Mouse (Mus musculus) forebrain, postnatal 0 days (tissue): ENCODE measurements around the gene Ak2. TPM values are rescaled to one million over a fixed set of nuclear protein-coding genes. Genes with fewer than 3 reads are reported as not detected.

Experiments used
- ATAC-seq: fragments of 200-750 bp; cut with Nextera tagmentation; 2 replicates; pipeline ENCODE4 v1.8.0; 2017; ENCODE audit warnings: mild to moderate bottlenecking, moderate library complexity
- DNase-seq: peaks from one replicate; pipeline ENCODE4 v3.0.0-alpha.2; 2015
- H3K27ac ChIP-seq: fragments of 300-500 bp; sonication (generic); 2 replicates; pipeline ENCODE4 v1.5.1; 2014; ENCODE audit warnings: low read depth, mild to moderate bottlenecking, antibody characterized with exemption, low read length, moderate library complexity, mixed read lengths
- H3K27me3 ChIP-seq: fragments of 300-500 bp; sonication (generic); 2 replicates; pipeline ENCODE4 v1.6.1; 2014; ENCODE audit warnings: mild to moderate bottlenecking, low read length, mixed read lengths; ENCODE audit not compliant: insufficient read depth
- H3K36me3 ChIP-seq: fragments of 300-500 bp; sonication (generic); 2 replicates; pipeline ENCODE4 v1.6.1; 2014; ENCODE audit warnings: mild to moderate bottlenecking, moderate library complexity; ENCODE audit not compliant: insufficient read depth
- H3K4me1 ChIP-seq: fragments of 300-500 bp; sonication (generic); 2 replicates; pipeline ENCODE4 v1.6.1; 2014; ENCODE audit warnings: antibody characterized with exemption; ENCODE audit not compliant: insufficient read depth
- H3K4me2 ChIP-seq: fragments of 300-500 bp; sonication (generic); 2 replicates; pipeline ENCODE4 v1.6.1; 2014; ENCODE audit warnings: low read depth, mild to moderate bottlenecking, moderate library complexity
- H3K4me3 ChIP-seq: fragments of 300-500 bp; sonication (generic); 2 replicates; pipeline ENCODE4 v1.5.1; 2014; ENCODE audit warnings: low read depth, low read length, mixed read lengths
- H3K9ac ChIP-seq: fragments of 300-500 bp; sonication (generic); 2 replicates; pipeline ENCODE4 v1.6.1; 2014; ENCODE audit warnings: mild to moderate bottlenecking
- H3K9me3 ChIP-seq: fragments of 300-500 bp; sonication (generic); 2 replicates; pipeline ENCODE4 v1.6.1; 2016; ENCODE audit warnings: low read length
- CTCF ChIP-seq: sonication (generic); IDR thresholded peaks from 2 replicates; pipeline ENCODE4 v1.5.1; 2016; ENCODE audit warnings: antibody characterized with exemption, control low read depth, low read depth
- WGBS: fragments of 180-500 bp; shearing (Covaris S2); extraction: QIAGEN DNeasy Blood & Tissue Kit; methylation state at CpG from one replicate; pipeline ENCODE4 v1.1.7; 2014; 5-methylcytosine and 5-hydroxymethylcytosine counted together
- polyA plus RNA-seq: library from polyadenylated mRNA; unstranded; fragments of >200 nt; fragmentation: Nextera tagmentation; extraction: Ambion mirVana; gene quantifications from 2 replicates; pipeline ENCODE4 v1.2.1, GENCODE M21; 2015
- total RNA-seq: library from RNA; depleted of rRNA; stranded (reverse); fragments of >200 nt; gene quantifications from 2 replicates; pipeline ENCODE4 v1.2.3, GENCODE M21; 2014

Ak2 gene
- total and polyA plus RNA-seq, 2 experiments from 2014 or later = 30.8 to 64.2 TPM

- WGBS = 65% methylated on average over 2 of the region's 2 CpGs
These were observed 8.6 kb upstream of the Ak2 start for GRCm38 (mm10) chr4:128983151-128983550.

GRCm38 (mm10) chr4:128983656-128984055 is 8.1 kb upstream of the Ak2 start:
- Histone ChIP-seq H3K27me3 (no peaks in the 10 kb centered on the region), H3K36me3 (no peaks in the 10 kb centered on the region), H3K4me1 (no peaks in the 10 kb centered on the region), H3K9me3 (no peaks in the 10 kb centered on the region), H3K4me2 (no peak overlapping the region), H3K9ac (no peak overlapping the region), H3K27ac (no peak overlapping the region), H3K4me3 (no peak overlapping the region)
- no peak for ATAC-seq
- WGBS = 70% methylated on average over 2 of the region's 2 CpGs
- TF ChIP-seq CTCF = no peak
- DNase-seq = no peak

More at GRCm38 (mm10) chr4:128983151-128983550, 8.6 kb upstream of the Ak2 start:
- no peak overlapping the region for H3K4me2 ChIP-seq
- DNase-seq = no peak
- H3K9ac ChIP-seq = no peak overlapping the region
- H3K4me3 ChIP-seq = no peak overlapping the region
- TF ChIP-seq CTCF = no peak
- H3K4me1 ChIP-seq = no peaks in the 10 kb centered on the region
- ATAC-seq = no peak
- no peaks in the 10 kb centered on the region for H3K27me3 ChIP-seq
- no peaks in the 10 kb centered on the region for H3K9me3 ChIP-seq
- no peaks in the 10 kb centered on the region for H3K36me3 ChIP-seq
- H3K27ac ChIP-seq = no peak overlapping the region

GRCm38 (mm10) chr4:128984600-128984999 is 7.2 kb upstream of the Ak2 start:
- Histone ChIP-seq H3K27me3 (no peaks in the 10 kb centered on the region), H3K9ac (no peak overlapping the region)
- WGBS = 85% methylated on average over 3 of the region's 3 CpGs

GRCm38 (mm10) chr4:128988911-128989310 is 2.8 kb upstream of the Ak2 start:
- H3K9me3 ChIP-seq = no peaks in the 10 kb centered on the region
- no peaks in the 10 kb centered on the region for H3K36me3 ChIP-seq
- no peak overlapping the region for H3K9ac ChIP-seq

More at GRCm38 (mm10) chr4:128984600-128984999, 7.2 kb upstream of the Ak2 start:
- no peak for TF ChIP-seq CTCF
- ATAC-seq (no peak), DNase-seq (no peak)
- Histone ChIP-seq H3K36me3 (no peaks in the 10 kb centered on the region), H3K27ac (no peak overlapping the region), H3K4me3 (no peak overlapping the region), H3K9me3 (no peaks in the 10 kb centered on the region), H3K4me2 (no peak overlapping the region), H3K4me1 (no peaks in the 10 kb centered on the region)

GRCm38 (mm10) chr4:128989678-128990077 is 2.1 kb upstream of the Ak2 start:
- Histone ChIP-seq H3K9ac (no peak overlapping the region), H3K27ac (no peak overlapping the region), H3K36me3 (no peaks in the 10 kb centered on the region), H3K4me3 (no peak overlapping the region), H3K4me1 (peaks cover 9% of the 10 kb centered on the region), H3K9me3 (no peaks in the 10 kb centered on the region), H3K4me2 (no peak overlapping the region), H3K27me3 (no peaks in the 10 kb centered on the region)
- DNase-seq = no peak
- TF ChIP-seq CTCF = no peak
- 62% methylated on average over 11 of the region's 11 CpGs for WGBS
- no peak for ATAC-seq

More at GRCm38 (mm10) chr4:128988911-128989310, 2.8 kb upstream of the Ak2 start:
- Histone ChIP-seq H3K27me3 (no peaks in the 10 kb centered on the region), H3K4me2 (no peak overlapping the region), H3K27ac (no peak overlapping the region), H3K4me1 (peaks cover 2% of the 10 kb centered on the region), H3K4me3 (no peak overlapping the region)
- 38% methylated on average over 3 of the region's 3 CpGs for WGBS
- no peak for TF ChIP-seq CTCF
- DNase-seq = no peak
- no peak for ATAC-seq

GRCm38 (mm10) chr4:128992176-128992575 is 418 bp downstream of the Ak2 start:
- Histone ChIP-seq H3K4me2 (no peak overlapping the region), H3K36me3 (peaks cover 9% of the 10 kb centered on the region; the same call in 1 of the 2 replicates), H3K4me1 (peaks cover 9% of the 10 kb centered on the region), H3K27me3 (no peaks in the 10 kb centered on the region), H3K4me3 (no peak overlapping the region), H3K9ac (no peak overlapping the region), H3K9me3 (no peaks in the 10 kb centered on the region), H3K27ac (no peak overlapping the region)
- no peak for DNase-seq
- TF ChIP-seq CTCF = no peak
- ATAC-seq = no peak
- 93% methylated on average over 3 of the region's 3 CpGs for WGBS

GRCm38 (mm10) chr4:128993025-128993662 is 1.4 kb downstream of the Ak2 start:
- peak overlapping the region; percentile 86 for H3K4me2 ChIP-seq
- peak; percentile 99 for DNase-seq
- peak overlapping the region; percentile 65 for H3K9ac ChIP-seq
- peak overlapping the region; percentile 71 for H3K27ac ChIP-seq
- ATAC-seq = peak; percentile 100
- no peaks in the 10 kb centered on the region for H3K27me3 ChIP-seq
- no peak for TF ChIP-seq CTCF
- H3K36me3 ChIP-seq = peaks cover 9% of the 10 kb centered on the region; the same call in 1 of the 2 replicates
- peak overlapping the region; percentile 84 for H3K4me3 ChIP-seq
- peaks cover 9% of the 10 kb centered on the region for H3K4me1 ChIP-seq
- H3K9me3 ChIP-seq = no peaks in the 10 kb centered on the region
- 1% methylated on average over 49 of the region's 49 CpGs for WGBS
